Mouse (Mus musculus) common myeloid progenitor, adult 5-6 weeks (primary cell): ENCODE data around the gene Hsp90b1. TPM values are rescaled to one million over a fixed set of nuclear protein-coding genes. Genes with fewer than 3 reads are reported as not detected.
"Not testable (repeated sequence)": the region's sequence is repeated elsewhere in the genome, so short reads cannot be mapped to it uniquely, and the experiment has no call there.

Experiments used
- ATAC-seq: replicated peaks from 2 replicates; pipeline ENCODE4 v1.8.0; 2016; ENCODE audit warnings: low read depth, mild to moderate bottlenecking, moderate TSS enrichment, inconsistent platforms; ENCODE audit not compliant: poor library complexity, severe bottlenecking
- total RNA-seq: library from RNA; stranded (forward); fragments of 200-1000, 187-1606 nt; gene quantifications from 2 replicates; pipeline ENCODE4 v1.2.3, GENCODE M21; 2017

Gene Hsp90b1
- total RNA-seq, 1 experiment from 2014 or later, result 732 TPM

- ATAC-seq, result not testable (repeated sequence)
Observed at GRCm38 (mm10) chr10:86670550-86670949, 34.8 kb downstream of the Hsp90b1 start.

Other genes starting within 250 kb of the Hsp90b1 start
- 0.37 and 1.6 TPM in 2 replicates for gene Syn3, start 206.6 kb downstream of the Hsp90b1 start, total RNA-seq
- gene Ttc41, start 302 bp upstream of the Hsp90b1 start, total RNA-seq, result 1.1 and 2.8 TPM in 2 replicates
- not detected in 2 replicates for gene Gm49358, start 58.5 kb upstream of the Hsp90b1 start, total RNA-seq
- gene Nt5dc3, start 73.5 kb upstream of the Hsp90b1 start, total RNA-seq, result 3.9 and 22.9 TPM in 2 replicates